Mouse (Mus musculus) embryonic fibroblast, embryonic 13.5 days (primary cell): ENCODE results near the gene Calcoco2.

Source experiments
- CTCF ChIP-seq: IDR thresholded peaks from 2 replicates; pipeline ENCODE4 v1.5.1; 2011; ENCODE audit warnings: mild to moderate bottlenecking, control low read depth, low read length, moderate library complexity, borderline replicate concordance; ENCODE audit not compliant: insufficient read depth
- POLR2A ChIP-seq: IDR thresholded peaks from 2 replicates; pipeline ENCODE4 v1.6.1; 2011; ENCODE audit warnings: low read depth, mild to moderate bottlenecking, control low read depth, low read length, moderate library complexity

GRCm38 (mm10) chr11:96147471-96147870, 35.7 kb upstream of the Calcoco2 start:
- TF ChIP-seq CTCF, result no peak
- no peak for TF ChIP-seq POLR2A
